Mouse (Mus musculus): Measurements from ENCODE around the gene Ackr1.

Ackr1 gene

DNA sequence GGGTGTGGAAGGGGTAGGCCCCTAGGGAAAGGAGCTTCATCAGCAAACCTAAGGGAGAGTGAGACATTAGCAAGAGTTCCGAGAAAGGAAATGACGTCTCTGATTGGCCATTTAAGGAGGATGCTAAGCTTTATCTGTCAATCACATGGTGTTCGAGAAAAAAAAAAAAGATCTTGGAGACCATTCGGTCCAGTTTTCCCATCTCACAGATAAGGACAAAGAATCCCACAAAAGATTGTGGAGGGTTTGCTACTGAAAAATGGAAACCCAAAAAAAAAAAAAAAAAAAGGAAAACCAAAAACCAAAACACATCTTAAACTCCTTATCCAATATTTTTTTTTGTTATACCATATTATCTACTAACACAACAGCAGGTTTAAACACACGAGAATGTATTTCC, 15.6 kb upstream of the Ackr1 start:
- 68% methylated on average over 5 of the region's 5 CpGs for WGBS

DNA sequence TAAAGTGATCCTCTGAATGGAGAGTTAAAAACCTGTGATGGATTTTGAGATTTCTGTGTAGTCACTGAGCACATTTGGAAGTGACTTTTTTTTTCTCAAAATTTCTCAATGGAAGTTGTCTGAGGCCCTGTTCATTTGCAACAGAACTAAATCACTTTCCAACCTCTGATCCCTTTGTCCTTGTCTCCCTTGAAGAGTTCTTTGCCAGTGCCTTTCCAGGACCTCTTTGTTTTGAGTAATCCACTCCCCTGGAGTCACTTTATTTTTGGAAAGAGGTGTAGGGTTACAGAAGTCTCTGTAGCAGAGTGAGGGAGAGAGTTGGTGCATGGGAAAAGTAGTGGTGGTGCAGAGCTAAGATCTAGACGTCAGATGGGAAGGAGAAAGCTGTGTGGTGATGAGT, 15.0 kb upstream of the Ackr1 start:
- 77% methylated on average over 1 of the region's 1 CpGs for WGBS

DNA sequence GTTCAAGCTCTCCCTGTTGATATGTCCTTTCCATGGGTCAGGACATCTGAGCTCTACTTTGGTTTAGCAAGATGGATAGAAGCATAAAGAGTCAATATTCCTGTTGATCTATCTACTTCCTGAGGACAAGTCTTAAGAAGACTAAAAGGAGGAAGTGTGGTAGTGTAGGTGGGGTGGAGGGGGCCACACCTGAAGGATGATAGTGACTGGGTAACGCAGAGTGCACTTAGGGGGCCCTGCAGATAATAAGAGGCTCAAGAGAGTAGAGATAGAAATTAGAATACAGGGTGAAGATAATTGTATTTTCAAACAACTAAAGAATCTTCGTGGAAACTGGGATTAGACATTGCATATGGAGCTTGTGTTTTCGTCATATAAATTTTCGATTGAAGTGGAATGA, 11.6 kb upstream of the Ackr1 start:
- WGBS: 85% methylated on average over 4 of the region's 4 CpGs

DNA sequence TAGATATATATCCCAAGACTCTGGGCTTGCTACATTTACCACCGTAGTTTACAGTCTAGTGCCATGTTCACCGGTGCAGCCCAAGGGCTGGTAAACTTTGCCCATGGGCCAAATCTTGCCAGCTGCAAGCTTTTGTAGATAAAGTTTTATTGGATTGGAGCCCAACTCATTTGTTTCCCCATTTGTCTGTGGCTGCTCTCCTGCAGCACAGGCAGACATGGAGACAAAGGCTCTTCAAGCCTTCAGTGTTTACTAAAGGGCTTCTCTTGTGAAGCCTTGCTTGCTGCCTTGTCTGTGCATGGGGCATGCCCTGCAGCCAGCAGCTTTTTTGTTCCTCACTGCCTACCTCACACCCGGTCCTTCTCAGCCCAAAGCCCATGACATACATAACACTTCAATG, 10.4 kb upstream of the Ackr1 start:
- 43% methylated on average over 3 of the region's 3 CpGs for WGBS

DNA sequence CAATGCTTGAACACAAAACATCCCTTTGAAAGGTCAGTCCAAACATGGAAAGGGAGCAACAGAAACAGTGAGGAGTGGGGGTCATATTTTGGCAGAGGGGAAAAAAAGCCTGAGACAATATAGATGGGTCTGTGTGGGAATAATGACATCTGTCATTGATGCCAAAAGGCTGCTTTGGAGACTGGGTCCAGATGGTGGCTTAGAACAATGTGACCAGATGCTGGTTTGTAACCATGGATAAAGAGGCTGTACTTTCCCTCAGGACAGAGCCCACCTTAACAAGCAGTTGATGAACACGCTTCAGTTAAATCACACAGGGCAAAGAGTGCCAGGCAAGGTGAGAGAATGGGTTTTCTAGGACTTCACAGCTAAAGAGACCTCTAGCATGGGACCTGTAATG, 8.9 kb upstream of the Ackr1 start:
- 73% methylated on average over 1 of the region's 1 CpGs for WGBS

DNA sequence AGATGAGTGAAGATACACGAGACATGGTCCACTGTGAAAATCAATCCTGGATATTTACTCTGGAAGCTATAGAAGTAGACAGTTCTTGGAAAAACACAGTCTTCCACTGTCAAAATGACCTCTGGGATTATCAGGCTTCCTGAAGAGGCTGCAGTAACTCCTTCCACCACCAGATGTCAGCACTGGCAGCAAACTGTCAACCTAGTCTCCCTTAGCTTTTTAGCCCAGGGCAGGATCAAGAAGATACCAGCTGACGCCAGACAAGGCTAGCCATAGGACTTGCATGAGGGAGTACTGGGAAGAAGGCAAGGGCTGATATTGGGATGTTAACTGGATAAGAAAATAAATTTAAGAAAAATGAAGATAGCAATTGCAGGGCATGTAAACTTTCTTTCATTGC, 6.0 kb upstream of the Ackr1 start:
- 14% methylated on average over 2 of the region's 2 CpGs for WGBS

DNA sequence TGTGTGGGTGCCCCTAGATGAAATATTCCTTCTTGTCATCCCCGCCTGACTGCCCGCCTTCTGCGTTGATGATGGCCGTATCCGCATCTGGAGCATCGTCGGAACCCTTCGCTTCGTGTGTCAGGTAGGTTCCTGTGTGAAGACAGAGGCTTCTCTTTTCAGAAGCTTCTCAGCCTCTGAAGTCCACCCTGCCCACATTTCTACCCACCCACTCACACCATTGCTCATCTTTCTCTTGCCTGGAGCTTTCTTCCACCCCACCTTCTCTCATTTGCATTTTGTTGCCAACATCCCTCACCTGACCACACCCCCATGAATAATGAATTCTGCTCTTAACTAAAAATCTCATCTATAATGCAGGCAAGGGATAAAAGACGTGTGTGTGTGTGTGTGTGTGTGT, 3.5 kb upstream of the Ackr1 start:
- WGBS: 60% methylated on average over 10 of the region's 10 CpGs

DNA sequence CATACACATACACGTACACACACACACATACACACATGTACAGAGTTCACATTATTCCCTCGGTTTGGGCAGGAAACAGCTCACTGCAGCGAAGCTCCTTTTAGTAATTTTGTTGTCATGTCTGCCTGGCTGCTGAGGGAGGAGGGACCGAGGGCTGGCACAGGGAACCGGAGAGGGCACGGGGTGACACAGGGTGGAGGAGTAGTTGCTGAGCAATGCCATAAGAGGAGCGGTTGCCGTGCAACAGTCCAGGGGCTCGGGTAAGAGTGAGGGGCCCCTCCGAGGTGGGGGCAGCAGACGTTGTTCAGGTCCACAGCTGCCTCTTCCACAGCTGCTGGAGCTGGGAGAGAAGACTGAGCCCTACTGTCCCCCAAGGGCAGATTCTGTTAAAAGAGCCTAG, 2.4 kb upstream of the Ackr1 start:
- 48% methylated on average over 11 of the region's 11 CpGs for WGBS

DNA sequence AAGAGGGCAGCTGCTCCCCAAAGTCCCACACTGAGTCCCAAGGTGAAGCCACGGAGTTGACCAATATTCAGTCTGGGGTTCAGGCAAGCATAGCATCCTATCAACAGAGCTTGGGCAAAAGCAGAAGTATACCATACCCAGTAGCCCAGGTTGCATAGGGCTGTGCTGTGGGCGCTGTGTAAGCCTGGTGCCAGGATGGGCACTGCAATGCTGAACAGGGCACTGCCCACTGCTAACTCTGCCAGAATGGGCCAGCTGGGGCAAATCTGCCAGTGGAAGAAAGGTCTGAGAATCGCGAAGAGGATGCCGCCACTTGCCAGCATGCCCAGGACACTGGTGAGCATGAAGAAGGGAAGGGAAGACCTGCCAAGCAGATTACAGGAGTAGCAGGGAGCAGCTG, 1.1 kb downstream of the Ackr1 start:
- WGBS: 76% methylated on average over 5 of the region's 5 CpGs

DNA sequence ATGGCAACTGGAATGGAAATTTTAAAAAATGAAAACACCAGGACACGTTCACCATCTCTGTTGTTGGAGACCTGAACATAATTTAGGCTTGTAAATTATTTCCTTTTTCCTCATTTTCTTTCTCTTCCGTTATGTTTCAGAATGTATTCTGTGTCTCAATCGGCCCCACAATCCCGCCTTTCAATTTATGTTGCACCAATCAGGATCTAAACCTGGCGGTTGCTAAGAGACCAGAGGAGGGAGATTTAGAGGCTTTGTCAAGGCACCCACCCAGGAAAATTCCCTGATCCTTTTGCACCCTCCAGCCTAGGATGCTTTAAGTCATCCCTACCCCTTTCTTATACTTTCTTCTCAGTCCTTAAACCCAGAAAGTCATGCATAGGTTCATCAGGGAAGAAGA, 3.8 kb downstream of the Ackr1 start:
- WGBS: 47% methylated on average over 5 of the region's 5 CpGs

DNA sequence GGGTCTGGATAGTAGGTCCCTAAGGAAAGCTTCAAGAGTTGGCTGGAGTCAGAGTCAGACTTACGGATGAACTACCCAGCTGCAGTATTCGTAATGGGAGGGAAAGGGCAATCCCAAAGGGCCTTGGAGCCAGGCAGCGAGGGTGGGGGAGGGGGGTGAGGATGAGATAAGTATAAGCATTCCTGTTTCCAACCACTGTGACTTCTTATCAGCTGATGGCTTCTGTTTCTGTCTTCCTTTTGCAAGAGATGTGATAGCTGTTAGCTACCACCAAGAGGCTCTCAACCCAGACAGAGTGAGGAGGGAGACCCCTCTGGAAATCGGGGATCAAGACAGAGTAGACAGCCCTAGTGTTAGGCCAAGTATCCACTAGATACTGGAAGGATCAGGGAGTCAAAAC, 4.4 kb downstream of the Ackr1 start:
- 47% methylated on average over 4 of the region's 4 CpGs for WGBS

DNA sequence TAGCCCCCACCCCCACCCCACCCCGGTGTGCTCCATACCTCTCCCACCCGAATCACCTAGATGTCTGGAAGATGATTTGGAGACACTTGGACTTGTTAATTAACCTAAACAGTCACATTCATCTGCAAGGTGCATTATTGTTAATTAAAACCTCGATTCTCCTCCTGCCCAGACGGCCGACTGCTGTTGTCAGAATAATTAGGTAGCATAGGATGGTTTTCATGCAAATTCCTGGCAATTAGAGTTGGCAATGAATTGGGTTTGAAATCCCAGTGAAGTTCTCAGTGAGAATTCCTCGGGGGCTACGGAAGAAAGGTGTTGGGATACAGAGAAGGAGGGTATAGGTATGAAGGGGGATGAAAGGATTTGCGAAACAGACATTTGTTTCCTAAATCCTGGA, 5.1 kb downstream of the Ackr1 start:
- 39% methylated on average over 8 of the region's 8 CpGs for WGBS

DNA sequence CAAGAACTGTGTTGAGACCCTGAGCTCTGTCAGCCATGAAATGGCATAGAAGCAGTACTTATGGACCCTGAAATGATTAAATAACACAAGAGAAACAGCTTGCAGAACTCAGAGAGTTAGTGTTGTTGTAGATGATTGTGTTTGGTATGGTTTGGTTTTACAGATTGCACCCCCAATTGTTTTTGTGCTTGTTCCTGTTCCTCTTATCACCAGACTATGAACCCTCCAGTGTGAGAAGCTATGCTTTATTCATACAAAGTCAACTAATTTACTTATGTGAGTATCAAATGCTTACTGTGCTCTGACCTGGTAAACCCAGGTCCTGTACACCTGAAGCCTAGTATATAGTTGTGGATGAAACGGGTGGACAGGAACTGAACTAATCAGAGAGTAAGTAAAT, 7.0 kb downstream of the Ackr1 start:
- 54% methylated on average over 1 of the region's 1 CpGs for WGBS

DNA sequence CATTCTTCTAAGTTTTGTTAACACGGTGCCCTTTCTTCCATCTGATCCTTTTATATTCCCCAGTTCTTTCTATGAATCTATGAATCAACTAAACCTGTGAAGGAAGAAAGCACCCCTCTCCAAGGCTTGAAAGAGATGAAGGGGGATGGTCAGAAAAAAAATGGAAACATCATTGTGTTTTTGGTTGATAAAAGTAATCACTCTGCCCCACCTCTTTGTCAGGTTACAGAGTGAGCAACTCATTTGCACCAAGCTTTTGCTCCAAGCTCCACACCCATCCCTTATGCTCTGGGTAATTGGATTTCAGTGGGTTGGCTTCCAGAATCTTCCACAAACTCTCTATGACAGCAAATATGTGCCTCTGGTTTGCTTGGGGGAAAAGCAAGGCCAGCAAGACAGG, 8.2 kb downstream of the Ackr1 start:
- WGBS: 76% methylated on average over 1 of the region's 1 CpGs

DNA sequence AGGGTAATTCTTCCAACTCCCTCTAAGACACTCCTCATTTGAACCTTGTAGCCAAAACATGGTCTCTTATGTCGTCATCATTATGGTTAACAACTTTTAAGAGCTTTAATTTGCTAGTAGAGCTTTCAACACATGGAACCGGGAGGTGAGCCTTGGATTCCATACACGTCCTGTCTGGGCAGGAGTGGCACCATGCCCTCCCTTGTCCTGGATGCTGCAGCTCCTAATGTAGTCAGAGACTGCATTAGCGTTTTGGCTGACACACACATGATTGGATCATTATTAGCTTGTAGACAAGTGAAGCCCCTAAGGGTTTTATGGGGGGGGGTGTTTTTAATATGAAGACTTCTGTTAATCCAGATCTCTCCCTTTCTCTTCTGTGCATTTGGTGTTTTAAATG, 8.6 kb downstream of the Ackr1 start:
- 52% methylated on average over 4 of the region's 4 CpGs for WGBS

DNA sequence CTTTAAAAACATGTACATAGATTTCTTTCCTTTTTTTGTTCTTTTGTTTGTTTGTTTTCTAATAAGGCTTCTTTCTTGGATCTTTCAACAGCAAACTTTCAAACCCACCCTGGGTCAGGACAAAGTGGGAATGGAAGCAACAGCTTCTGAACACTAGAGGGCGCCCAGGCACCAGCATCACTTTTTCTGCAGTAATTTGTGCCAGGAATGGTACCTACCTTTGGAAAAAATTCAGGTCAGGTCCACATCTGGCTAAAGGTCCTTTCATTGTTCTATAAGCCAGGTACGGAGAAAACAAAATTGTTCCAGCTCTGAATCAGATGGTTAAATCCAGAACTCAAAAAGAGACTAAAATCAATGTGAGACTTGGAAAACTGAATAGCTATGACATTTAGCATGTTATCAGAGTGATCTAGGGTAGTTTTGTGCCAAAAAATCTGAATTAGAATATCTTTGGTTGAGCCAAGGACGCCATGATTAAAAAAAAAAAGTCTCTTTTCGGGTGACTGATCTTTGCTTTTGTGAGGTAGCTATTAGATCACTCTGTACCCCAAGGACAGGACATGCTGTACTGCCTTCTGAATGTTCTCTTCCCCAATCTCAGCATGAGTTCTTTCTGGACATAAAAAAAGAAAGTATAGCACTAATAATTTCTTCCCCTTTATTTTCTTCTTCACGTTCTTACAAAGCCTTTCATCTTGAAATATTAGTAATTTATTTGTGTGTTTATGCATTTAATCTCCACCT, 9.5 kb downstream of the Ackr1 start:
- WGBS: 33% methylated on average over 5 of the region's 5 CpGs

DNA sequence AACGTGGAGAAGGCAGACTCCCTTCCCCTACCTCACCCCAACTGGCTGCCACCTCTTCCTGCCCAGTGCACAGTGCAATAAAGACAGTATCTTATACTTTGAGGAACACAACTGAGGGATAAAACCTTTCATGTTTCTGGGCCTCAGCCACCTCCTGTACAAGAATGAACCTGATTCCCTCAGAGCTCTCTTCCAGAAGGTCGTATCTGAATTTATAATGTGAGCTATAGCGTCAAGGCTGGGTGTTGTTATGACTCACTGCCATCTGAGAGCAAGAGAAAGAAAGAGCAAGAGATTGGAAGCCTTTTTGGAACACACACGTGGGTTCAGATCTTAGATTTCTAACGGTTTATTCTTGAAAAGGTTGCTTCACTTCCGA, 11.3 kb downstream of the Ackr1 start:
- WGBS: 49% methylated on average over 6 of the region's 6 CpGs

DNA sequence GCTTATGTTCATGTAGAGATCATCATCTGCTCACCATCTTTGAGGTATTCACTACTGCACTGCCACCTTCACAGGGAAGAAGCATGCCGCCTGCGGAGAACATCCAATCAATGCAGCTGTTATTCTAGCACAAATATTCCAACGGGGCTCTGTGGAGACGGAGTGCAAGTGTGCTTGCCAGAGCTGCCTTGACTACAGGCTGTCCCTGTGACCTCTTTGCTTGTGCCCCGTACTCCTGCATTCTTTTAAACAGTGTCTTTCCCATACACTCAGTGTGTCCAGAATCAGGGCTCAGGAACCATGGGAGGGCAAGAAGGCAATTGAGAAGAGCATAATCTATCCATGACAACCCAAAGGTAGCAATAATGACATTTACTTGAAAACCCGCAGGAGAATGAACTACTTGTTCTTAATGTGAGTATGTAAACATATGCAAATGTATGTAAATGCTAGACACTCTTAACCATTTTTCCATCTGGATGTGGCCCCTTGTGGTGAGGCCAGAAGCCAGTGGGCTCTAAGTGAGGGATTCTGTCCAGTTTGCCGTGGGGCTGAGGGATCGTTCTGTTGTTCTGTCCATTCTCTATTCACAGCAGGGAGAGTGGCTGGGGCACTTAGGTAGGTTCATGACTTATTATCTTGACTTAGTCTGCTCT, 11.8 kb downstream of the Ackr1 start:
- 57% methylated on average over 8 of the region's 8 CpGs for WGBS

DNA sequence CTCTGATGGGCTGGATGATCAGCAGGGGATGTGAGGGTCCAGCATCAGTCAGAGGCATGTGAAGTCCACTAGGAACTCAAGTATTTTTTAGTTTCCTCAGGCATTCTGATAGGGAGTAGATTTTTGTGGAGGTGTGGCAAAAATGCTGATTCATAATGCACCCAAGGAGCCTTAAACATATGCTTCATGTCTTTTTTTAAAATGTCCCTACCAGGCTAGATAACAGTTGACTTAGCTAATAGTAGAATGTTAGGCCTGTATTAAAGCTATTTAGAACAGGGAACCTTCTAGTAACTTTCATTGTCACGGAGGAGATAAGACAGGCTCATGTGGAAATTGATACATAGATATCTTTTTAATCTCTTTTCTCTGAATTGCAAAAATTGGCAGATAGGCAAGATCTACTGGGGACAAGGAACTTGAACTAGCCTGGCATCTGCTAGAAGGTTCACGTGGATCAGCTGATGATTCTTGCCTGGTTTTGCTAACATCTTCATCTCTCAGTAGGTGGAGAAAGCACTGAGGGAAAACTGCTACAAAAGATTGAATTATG, 15.5 kb downstream of the Ackr1 start:
- WGBS: 92% methylated on average over 2 of the region's 2 CpGs

DNA sequence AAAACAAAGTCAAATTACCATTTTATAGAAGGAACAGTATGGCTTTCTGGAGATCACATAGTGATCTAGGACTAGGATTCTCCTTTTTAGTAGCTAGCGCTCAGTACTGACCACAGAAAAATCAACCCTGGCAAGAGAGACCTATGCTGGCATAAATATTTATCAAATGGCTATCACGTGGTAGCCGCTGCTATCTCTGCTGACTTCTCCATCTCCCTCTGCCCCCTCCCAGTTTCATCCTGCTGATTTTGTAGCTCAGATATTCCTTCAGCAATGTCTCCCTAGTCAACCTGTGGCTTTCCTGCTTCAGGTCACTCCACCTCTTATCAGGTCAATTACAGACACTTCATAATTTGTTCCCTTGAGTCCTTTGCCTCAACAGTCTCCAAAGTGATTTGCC, 17.8 kb downstream of the Ackr1 start:
- WGBS: 92% methylated on average over 3 of the region's 3 CpGs

DNA sequence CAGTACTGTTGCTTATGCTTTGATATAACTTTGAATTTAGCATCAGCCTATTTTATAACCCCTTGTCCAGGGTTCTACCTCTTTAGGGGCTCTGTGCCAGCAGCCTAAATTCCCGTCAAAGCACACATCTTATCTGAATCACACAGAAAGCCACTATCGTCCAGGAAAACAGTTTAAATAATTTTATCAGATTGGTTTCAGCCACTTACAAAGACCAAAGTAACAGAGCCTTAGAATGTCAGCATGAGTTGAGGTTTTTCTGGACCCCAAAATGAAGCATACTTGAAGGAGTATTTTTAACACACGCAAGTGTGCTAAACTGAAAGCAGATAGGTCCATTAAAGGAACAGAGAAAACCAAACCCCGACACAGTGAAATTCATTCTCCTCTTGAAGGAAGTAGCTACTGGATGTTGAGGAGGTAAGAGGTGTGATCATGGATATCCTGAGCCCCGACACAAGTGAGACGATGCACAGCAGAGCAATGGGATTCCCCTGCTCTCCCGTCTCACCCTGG, 20.0 kb downstream of the Ackr1 start:
- WGBS: 84% methylated on average over 7 of the region's 7 CpGs

DNA sequence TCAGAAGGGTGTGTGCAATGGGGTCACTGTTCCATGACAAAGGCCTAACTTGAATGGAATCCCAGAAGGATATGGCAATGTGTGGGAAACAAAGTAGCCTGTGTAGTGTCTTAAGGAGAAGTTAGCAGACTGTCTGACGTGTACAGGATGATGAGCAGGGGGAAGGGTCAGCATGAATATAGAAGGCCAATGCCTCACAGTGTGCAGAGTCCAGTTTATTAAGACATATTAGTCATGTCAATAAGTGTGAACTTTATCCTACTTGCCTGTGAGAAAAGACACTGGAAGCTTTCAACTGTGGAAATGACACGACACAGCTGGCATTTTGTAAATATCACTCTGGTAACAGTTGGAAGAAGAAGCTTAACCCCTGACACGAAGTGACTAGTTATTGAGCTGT, 30.8 kb downstream of the Ackr1 start:
- WGBS: 79% methylated on average over 3 of the region's 3 CpGs
